Mouse (Mus musculus) thymus, adult 2 months (tissue): Measurements from ENCODE around the gene Fshr.

Experiments
- CTCF ChIP-seq: fragments of 200-500 bp; IDR thresholded peaks from 2 replicates; pipeline ENCODE4 v1.5.1; 2012; ENCODE audit warnings: mild to moderate bottlenecking, control low read depth, low read length, moderate library complexity, borderline replicate concordance; ENCODE audit not compliant: control insufficient read depth, poor library complexity, insufficient read depth; ENCODE audit errors: extremely low read depth
- POLR2A ChIP-seq: fragments of 200-500 bp; IDR thresholded peaks from 2 replicates; pipeline ENCODE4 v1.6.1; 2012; ENCODE audit warnings: mild to moderate bottlenecking, low read length, control low read depth, moderate library complexity; ENCODE audit not compliant: control insufficient read depth, poor library complexity, insufficient read depth; ENCODE audit errors: extremely low read depth

GRCm38 (mm10) chr17:89079706-89080105 lies 120.8 kb downstream of the Fshr start:
- TF ChIP-seq CTCF: no peak
- TF ChIP-seq POLR2A: no peak
